Mouse (Mus musculus): ENCODE data around the gene Zfp318. TPM values are rescaled to one million over a fixed set of nuclear protein-coding genes. Genes with fewer than 3 reads are reported as not detected.

The Zfp318 gene
- total RNA-seq, 2 experiments from 2014 or later: 11.4 to 12.6 TPM

- no peak for DNase-seq
Observed at GRCm38 (mm10) chr17:46446264-46446663, 62.7 kb downstream of the Zfp318 start.

- no peak for DNase-seq
Observed at GRCm38 (mm10) chr17:46452683-46453082, 69.2 kb downstream of the Zfp318 start.

- no peak for DNase-seq
Observed at GRCm38 (mm10) chr17:46453302-46453948, 69.9 kb downstream of the Zfp318 start.

- DNase-seq: no peak
Observed at GRCm38 (mm10) chr17:46453970-46454411, 70.5 kb downstream of the Zfp318 start.

- DNase-seq: no peak
Observed at GRCm38 (mm10) chr17:46454539-46454938, 71.0 kb downstream of the Zfp318 start.

GRCm38 (mm10) chr17:46455110-46455691 is 71.7 kb downstream of the Zfp318 start:
- no peak for DNase-seq

GRCm38 (mm10) chr17:46457791-46458190 is 74.3 kb downstream of the Zfp318 start:
- no peak for DNase-seq

- DNase-seq: no peak
Observed at GRCm38 (mm10) chr17:46458439-46458838, 74.9 kb downstream of the Zfp318 start.

- no peak for DNase-seq
Observed at GRCm38 (mm10) chr17:46460673-46461072, 77.1 kb downstream of the Zfp318 start.

- DNase-seq: no peak
Observed at GRCm38 (mm10) chr17:46461347-46461746, 77.8 kb downstream of the Zfp318 start.

- no peak for DNase-seq
Observed at GRCm38 (mm10) chr17:46462226-46462625, 78.7 kb downstream of the Zfp318 start.

- DNase-seq: no peak
Observed at GRCm38 (mm10) chr17:46467830-46468229, 84.3 kb downstream of the Zfp318 start.

Other genes with a start within 250 kb of the Zfp318 start
- under 1 TPM; 0.29 to 0.38 TPM for gene Rsph9, start 239.5 kb upstream of the Zfp318 start, total RNA-seq (2021)
- gene Mad2l1bp, start 230.2 kb upstream of the Zfp318 start, total RNA-seq (2021): 10 to 100 TPM; 16.5 to 18.3 TPM
- gene Gtpbp2, start 222.7 kb upstream of the Zfp318 start, total RNA-seq (2021): 10 to 100 TPM; 46.5 to 50.8 TPM
- 10 to 100 TPM; 10.6 to 10.9 TPM for gene Polh, start 181.1 kb upstream of the Zfp318 start, total RNA-seq (2021)
- gene Xpo5, start 180.9 kb upstream of the Zfp318 start, total RNA-seq (2021): 1 to 10 TPM; 9.0 to 9.4 TPM
- gene Polr1c, start 135.7 kb upstream of the Zfp318 start, total RNA-seq (2021): 10 to 100 TPM; 16.4 to 16.5 TPM
- gene Yipf3, start 135.7 kb upstream of the Zfp318 start, total RNA-seq (2021): 10 to 100 TPM; 49.4 to 54.7 TPM
- gene Lrrc73, start 130.2 kb upstream of the Zfp318 start, total RNA-seq (2021): under 1 TPM; 0.33 to 0.35 TPM
- gene Tjap1, start 100.7 kb upstream of the Zfp318 start, total RNA-seq (2021): 10 to 100 TPM; 31.7 to 39.1 TPM
- under 1 TPM in 1 of 2 experiments, not detected in 1; 0.21 TPM for gene Dlk2, start 86.3 kb upstream of the Zfp318 start, total RNA-seq (2021)
- 1 to 10 TPM; 2.7 to 2.8 TPM for gene Abcc10, start 55.4 kb upstream of the Zfp318 start, total RNA-seq (2021)
- under 1 TPM in 1 of 2 experiments, not detected in 1; 0.78 TPM for gene Crip3, start 45.2 kb downstream of the Zfp318 start, total RNA-seq (2021)
- not detected for gene Slc22a7, start 54.7 kb downstream of the Zfp318 start, total RNA-seq (2021)
- gene Ttbk1, start 103.9 kb downstream of the Zfp318 start, total RNA-seq (2021): 1 to 10 TPM in 1 of 2 experiments, under 1 TPM in 1; 0.77 to 1.4 TPM
- gene Dnph1, start 113.0 kb downstream of the Zfp318 start, total RNA-seq (2021): 1 to 10 TPM; 4.5 to 5.4 TPM
- 10 to 100 TPM; 11.7 to 12.1 TPM for gene Cul9, start 162.7 kb downstream of the Zfp318 start, total RNA-seq (2021)
- 10 to 100 TPM; 64.6 to 85.8 TPM for gene Srf, start 172.4 kb downstream of the Zfp318 start, total RNA-seq (2021)
- gene Ptk7, start 245.8 kb downstream of the Zfp318 start, total RNA-seq (2021): 1 to 10 TPM; 1.1 to 1.3 TPM

Data from gastrocnemius, postnatal 25 days (tissue).